Mouse (Mus musculus) NIH3T3 (cell line): ENCODE data around the gene Gm4924.

Experiments
- DNase-seq: peaks from one replicate; pipeline ENCODE4 v3.0.0-alpha.2; 2012; ENCODE audit warnings: low read depth

The Gm4924 gene

DNA sequence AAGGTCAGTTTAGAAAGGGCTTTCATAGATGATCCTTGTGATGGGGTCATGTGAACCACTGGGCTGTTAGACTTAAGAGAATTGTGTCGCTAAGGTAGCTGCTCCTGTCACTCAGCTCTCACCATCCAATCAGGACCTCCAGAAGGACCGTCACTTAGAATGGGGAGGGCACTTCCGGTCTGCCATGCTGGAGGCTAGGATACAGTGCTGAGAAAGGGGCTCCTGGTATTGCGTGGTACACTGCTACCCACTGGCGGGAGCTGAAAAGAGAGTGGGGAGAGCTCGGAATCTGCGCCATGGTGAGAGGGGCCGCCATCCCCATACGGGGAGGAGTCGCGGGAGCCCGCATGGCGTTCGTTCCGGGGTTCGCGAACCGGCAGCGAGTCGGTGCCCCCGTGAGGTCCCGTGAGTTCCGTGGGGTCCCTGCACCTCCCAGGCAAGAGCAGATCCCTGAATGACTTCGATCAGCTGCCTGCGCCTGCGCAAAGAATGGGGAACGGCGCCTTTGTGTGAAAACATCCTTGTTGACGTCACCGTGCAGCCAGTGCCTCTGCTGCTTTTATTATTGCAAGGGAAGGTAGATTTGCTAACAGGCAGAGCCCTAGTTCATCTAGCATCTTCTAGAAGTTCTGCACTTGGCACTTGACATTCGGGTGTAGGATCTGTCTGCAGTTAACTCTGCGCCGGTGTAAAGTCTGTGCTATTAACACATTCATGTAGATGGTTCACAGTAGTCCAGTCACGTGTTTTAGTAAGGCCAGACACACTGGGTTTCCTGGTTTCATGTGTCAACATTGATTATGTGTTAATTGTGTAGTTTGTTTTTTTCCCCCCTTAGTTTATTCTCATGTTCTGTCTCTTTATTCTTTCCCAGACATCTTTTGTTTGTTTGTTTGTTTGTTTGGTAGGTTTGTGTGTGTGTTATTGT, at the start of gene Gm4924:
Gene Gm4924 (plus strand): TSS at position 173 of the 928 bp plus-strand sequence.
- peak; percentile 95 for DNase-seq

DNA sequence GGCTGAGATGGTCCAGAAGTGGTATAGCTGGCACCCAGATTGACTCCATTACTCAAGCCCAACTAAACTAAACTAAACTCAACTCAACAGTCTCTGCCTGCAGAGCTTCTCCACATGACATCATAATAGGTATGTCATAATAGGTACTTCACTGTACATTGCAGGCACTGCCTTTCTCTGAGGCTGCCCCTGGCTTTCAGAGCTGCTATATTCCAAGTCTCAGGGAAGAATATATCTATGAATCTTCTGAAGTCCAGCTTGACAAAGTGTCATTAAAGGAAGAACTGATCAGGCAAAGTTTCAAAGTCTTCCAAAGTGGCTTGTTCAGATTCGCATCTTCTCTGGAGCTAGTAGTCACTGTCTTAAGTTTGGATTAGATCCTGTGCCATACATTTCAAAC, 37.6 kb upstream of the Gm4924 start, which contains the start of gene 4932415D10Rik:
Gene 4932415D10Rik (minus strand): TSS at position 101 of the 400 bp plus-strand sequence.
- DNase-seq = no peak

DNA sequence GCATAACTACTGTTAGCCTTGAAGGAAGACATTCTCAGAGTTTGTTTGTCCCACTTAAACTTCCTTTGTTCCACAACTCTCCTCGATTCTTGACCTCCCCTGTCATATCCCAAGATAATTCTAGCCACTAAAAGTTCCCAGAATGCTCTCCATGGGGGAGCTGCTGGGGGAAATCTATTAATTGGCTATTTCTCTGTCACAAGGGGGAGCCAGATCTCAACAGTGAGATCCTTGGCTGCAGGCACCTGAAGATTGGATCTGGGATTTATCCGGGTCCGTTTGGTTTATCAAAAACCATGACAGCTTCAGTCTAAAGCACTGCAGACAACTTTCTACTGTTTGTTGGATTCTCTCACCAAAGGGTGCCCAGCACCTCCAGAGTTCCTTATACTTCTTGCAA, 33.9 kb upstream of the Gm4924 start:
- DNase-seq = peak; percentile 62

DNA sequence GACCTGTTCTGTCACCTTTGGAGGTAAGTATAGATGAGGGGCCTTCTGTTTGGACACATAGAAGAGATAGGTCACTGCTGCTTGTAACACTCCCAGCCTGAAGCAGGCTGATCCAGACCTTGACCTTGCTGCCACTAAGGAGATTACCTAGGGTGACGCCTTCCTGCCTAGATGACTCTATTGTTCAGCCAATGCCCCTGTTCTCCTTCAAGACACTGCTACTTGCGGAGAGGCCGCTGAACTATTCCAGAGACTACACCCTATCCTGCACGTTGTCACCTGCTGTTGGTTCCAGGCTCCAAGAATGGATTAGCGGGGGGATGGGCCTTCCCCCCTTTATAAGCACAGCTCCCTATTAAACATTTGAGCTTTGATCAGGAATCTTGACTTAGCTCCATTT, 24.2 kb upstream of the Gm4924 start:
- DNase-seq = no peak

DNA sequence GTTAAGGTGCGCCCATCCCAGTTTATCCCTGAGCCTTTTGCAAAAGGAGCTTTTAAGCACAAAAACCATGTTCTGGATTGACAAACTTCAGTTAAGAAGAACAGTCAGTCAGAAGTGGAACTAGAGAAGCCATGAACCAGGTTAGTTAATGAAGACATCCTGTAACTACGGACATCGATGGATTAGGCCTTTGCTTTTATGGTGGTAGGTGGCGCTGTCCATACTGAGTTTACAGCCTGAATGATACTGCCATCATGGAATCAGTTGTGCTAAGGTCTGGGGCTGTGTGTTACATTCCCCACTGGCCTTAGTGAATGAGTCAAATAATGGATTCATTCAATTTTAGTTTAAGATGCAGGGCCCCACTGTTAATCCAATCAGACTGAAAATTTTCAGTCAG, 1.3 kb downstream of the Gm4924 start:
- DNase-seq = no peak

DNA sequence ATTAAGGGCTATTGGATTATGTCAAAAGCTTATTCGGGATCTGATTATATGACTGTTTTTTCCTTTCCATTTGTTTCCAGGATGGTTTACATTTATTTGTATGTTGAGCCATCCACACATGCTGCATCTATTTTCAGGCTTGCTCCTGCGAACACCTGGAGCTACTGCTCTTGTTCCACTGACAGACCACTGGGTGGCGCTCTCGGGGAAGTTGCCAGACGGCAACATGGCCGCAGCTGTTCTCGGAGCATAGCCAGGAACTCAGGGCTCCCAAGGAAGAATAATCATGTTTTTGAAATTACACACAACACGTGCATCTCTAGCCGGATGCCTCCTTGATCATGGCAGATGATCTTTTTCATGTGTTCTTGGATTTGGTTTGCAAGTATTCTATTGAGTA, 7.9 kb downstream of the Gm4924 start:
- no peak for DNase-seq

DNA sequence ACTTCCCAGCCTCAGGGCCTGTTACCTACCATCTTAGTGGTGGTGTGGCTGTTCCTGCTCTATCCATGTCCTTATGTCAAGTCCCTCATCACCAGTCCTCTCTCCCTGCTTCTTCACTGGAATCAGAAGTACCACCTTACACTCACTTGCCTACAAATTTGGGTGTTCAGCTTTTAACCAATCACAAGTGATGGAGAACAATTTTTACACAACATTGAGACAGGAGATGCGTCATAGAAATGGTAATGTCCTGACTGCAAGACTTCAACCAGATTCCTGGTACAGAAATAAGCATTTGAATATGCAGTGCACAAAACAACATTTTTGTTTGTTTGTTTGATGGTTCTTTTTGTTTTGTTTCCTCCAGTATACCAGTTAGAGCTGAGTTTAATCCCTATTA, 28.9 kb downstream of the Gm4924 start:
- no peak for DNase-seq

DNA sequence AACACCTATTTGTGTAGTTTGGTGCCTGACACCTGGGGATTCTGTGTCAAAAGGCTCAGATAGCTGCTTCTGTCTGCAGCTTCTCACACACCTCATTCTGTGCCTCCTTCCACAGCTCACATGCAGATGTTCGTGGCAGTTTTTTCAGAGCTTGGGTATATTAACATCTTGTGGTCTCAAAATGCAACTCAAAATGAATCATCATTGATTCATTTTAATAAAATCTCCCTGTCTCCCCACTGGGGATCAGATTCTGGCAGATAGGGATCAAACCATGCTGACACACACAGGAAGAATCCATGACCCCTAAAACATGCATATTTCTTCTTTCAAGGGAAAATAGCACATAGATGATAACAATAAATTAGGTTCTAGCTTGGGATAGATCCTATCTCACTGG, 55.5 kb downstream of the Gm4924 start:
- peak; percentile 44 for DNase-seq

DNA sequence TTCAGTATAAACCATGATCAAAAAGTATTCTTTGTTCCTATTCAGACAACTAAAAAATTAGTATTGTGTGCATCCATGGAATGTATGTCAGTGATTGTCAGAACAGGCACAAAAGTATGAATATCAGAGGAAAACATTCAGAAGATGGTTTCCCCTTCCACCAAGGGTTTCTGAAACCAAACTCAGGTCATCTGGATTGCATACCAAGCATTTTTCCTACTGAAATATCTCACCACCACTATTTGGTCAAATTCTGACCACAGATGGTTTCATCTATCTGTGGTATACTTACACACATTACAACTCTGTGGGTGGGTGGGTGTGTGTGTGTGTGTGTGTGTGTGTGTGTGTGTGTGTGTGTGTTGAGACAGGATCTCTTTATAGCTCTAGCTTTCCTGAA, 69.6 kb downstream of the Gm4924 start:
- no peak for DNase-seq
